Mouse (Mus musculus) layer of hippocampus, postnatal 10 days (tissue): ENCODE measurements around the gene Spata6. TPM values are rescaled to one million over a fixed set of nuclear protein-coding genes. Genes with fewer than 3 reads are reported as not detected.

Source experiments
- DNase-seq, 2 experiments: peaks; one replicate each; pipeline ENCODE4 v3.0.0; 2021; ENCODE audit warnings: low spot score in 2 of 2
- total RNA-seq, 2 experiments: library from RNA; stranded (reverse); gene quantifications; 2 replicates each; pipeline ENCODE4 v1.2.3; 2021

The Spata6 gene
- total RNA-seq, 2 experiments from 2014 or later, result 6.2 to 8.3 TPM

DNA sequence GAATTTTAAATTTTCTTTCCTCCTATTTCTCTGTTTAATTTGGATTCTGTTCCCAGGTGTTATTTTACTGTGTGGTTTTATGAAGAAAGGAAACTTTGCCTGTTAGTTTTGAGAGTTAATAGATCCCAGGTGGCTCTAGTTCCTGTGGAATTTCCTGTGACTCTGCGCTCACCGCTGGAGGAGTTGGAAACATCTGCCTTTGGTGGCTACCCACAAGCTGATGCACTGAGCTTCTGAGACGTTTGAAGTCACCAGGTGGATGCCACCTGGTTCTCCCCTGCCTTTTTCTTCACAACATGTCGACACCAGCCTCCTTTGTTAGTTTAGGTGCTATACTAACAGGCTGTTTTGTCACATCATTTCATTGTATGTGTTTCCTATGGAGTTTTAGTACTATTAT is 97.7 kb downstream of the Spata6 start:
- no peak for DNase-seq

DNA sequence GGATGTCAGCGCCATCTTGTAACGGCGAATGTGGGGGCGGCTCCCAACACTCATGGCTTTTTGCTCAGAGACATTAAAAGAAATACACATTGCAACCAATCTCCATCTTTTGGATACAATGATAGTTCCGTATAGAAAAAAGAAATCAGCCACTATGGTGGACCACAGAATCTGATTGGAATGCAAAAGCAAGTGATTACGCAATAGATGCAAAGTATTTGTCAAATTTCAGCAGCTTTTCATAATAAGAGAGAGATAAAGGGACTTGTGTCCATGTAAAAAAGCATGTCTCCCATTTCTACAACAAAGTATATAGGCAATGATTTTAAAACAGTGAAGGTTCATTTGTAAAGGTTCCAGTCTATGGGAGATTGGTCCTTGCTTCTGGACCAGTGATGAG is 119.1 kb downstream of the Spata6 start:
- DNase-seq, result no peak

DNA sequence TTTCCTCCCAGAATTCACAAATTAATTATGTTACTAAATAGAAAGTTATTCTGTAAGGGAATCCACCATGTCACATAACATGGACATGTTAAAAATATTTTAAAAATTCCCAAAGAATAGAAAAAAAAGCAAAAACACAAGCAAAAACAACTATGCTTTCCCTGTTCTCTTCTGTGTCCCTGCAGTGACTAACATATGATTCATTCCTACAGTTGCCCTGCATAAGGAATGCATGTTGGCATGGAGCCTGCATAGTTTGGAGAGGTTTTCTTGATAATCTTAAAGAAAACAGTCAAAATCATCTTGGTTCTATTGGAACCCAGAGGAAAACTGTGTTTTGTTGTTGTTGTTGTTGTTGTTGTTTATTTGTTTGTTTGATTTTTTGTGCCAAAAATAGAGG is 132.8 kb downstream of the Spata6 start:
- DNase-seq, result no peak

GRCm38 (mm10) chr4:111866701-111867100 is 146.9 kb downstream of the Spata6 start:
- no peak for DNase-seq

- no peak for DNase-seq
Measured at GRCm38 (mm10) chr4:111867743-111868401, 148.1 kb downstream of the Spata6 start.

Other genes with a start within 250 kb of the Spata6 start
- not detected for gene Slc5a9, start 182.9 kb downstream of the Spata6 start, total RNA-seq
- under 1 TPM in 1 of 2 experiments, not detected in 1; 0.62 TPM for gene Skint8, start 199.4 kb downstream of the Spata6 start, total RNA-seq